Mouse (Mus musculus) heart, adult 2 months (tissue): ENCODE data around the gene Gm26620. TPM values are rescaled to one million over a fixed set of nuclear protein-coding genes. Genes with fewer than 3 reads are reported as not detected.

ENCODE experiments used
- DNase-seq, 2 experiments: peaks; one replicate each; pipeline ENCODE4 v3.0.0; 2021
- H3K27ac ChIP-seq: fragments of 200-600 bp; 2 replicates; pipeline ENCODE4 v1.8.1; 2022
- H3K27me3 ChIP-seq: fragments of 200-500 bp; 2 replicates; pipeline ENCODE4 v1.6.1; 2012; ENCODE audit warnings: mild to moderate bottlenecking, low read length, inconsistent platforms, mixed read lengths; ENCODE audit not compliant: control insufficient read depth, insufficient read depth
- H3K36me3 ChIP-seq: fragments of 200-500 bp; 2 replicates; pipeline ENCODE4 v1.6.1; 2012; ENCODE audit warnings: low read length, inconsistent platforms; ENCODE audit not compliant: control insufficient read depth, insufficient read depth
- H3K4me1 ChIP-seq: fragments of 200-500 bp; 2 replicates; pipeline ENCODE4 v1.6.1; 2011; ENCODE audit warnings: low read length; ENCODE audit not compliant: control insufficient read depth, insufficient read depth
- H3K4me3 ChIP-seq: fragments of 200-600 bp; 2 replicates; pipeline ENCODE4 v1.8.1; 2022
- H3K79me2 ChIP-seq: fragments of 200-500 bp; replicated peaks from 2 replicates; pipeline ENCODE4 v1.6.1; 2012; ENCODE audit warnings: mild to moderate bottlenecking, inconsistent platforms, low read length, moderate library complexity, mixed read lengths; ENCODE audit not compliant: control insufficient read depth, insufficient read depth
- H3K9ac ChIP-seq: fragments of 200-500 bp; 2 replicates; pipeline ENCODE4 v1.6.1; 2012; ENCODE audit warnings: low read depth, mild to moderate bottlenecking, control low read depth, inconsistent platforms, low read length, mixed read lengths
- CTCF ChIP-seq: fragments of 200-600 bp; IDR thresholded peaks from 2 replicates; pipeline ENCODE4 v1.8.1; 2022; ENCODE audit warnings: antibody characterized with exemption, mild to moderate bottlenecking, moderate library complexity
- EP300 ChIP-seq: fragments of 200-500 bp; IDR thresholded peaks from 2 replicates; pipeline ENCODE4 v1.6.1; 2011; ENCODE audit warnings: low read depth, low read length, control low read depth; ENCODE audit not compliant: insufficient read depth
- POLR2A ChIP-seq: fragments of 200-500 bp; IDR thresholded peaks from 2 replicates; pipeline ENCODE4 v1.6.1; 2011; ENCODE audit warnings: mild to moderate bottlenecking, low read depth, low read length, control low read depth; ENCODE audit not compliant: insufficient read depth
- WGBS: fragments of 180-500 bp; shearing (Covaris S2); methylation state at CpG from one replicate; pipeline ENCODE4 v1.1.7; 2018; 5-methylcytosine and 5-hydroxymethylcytosine counted together
- intact Hi-C: fragments of 180-260 bp; cut with DNase I; formaldehyde crosslinking; loops from one replicate; pipeline ENCODE4 v1.15.1; 2025
- polyA plus RNA-seq: library from polyadenylated mRNA; depleted of rRNA; stranded (reverse); fragments of >200 nt; gene quantifications from 2 replicates; pipeline ENCODE4 v1.2.3, GENCODE M21; 2012
- total RNA-seq, 2 experiments: library from RNA; stranded (reverse); gene quantifications; 2 replicates each; pipeline ENCODE4 v1.2.3; 2021

Gm26620 gene
- total and polyA plus RNA-seq, 3 experiments, result 0.52 to 0.61 TPM; not detected in 1

DNA sequence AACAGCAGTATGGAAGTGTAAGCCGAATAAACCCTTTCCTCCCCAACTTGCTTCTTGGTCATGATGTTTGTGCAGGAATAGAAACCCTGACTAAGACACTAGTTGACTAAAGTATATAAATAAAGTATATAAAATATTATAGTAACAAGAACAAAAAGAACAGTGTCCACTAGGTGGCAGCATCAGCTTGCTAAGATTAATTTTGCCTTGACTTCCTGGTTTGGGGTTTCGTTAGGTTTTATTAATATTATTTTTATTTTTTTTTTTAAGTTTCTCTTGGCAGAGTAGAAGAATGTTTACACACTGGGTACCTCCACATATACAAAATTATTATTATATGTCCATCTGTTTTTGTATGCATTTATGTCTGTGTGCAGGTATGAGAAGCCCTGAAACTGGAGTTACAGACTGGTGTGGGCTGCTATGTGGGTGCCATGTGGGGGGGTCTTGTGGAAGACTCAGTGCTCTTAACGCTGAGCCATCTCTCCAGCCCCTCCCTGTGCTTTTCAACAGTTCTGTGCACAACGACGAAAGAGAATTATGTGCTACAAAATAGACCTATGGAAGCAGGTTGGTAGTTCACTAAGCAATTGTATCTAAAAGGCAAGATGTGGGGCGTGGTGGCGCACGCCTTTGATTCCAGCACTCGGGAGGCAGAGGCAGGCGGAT lies 16.1 kb downstream of the Gm26620 start:
- Histone ChIP-seq H3K79me2 (no peaks in the 10 kb centered on the region), H3K27me3 (0 out of 2 replicates have a peak, but pooled peaks cover 1% of the 10 kb centered on the region), H3K27ac (no peak overlapping the region), H3K9ac (no peak overlapping the region), H3K4me3 (peak overlapping the region; percentile 19; the same call in 1 of the 2 replicates), H3K4me1 (no peaks in the 10 kb centered on the region; the same call in 1 of the 2 replicates), H3K36me3 (no peaks in the 10 kb centered on the region)
- 18% methylated on average over 10 of the region's 10 CpGs for WGBS
- TF ChIP-seq CTCF, result peak; percentile 79
- no peak for TF ChIP-seq EP300
- DNase-seq, result peak in 1 of 2 experiments; percentile 29
- intact Hi-C loops, result loop anchor here (1.0 kb wide), 2 partner anchors 91 to 95 kb away; no protein-coding TSS in a partner anchor

GRCm38 (mm10) chr1:170901536-170902238 lies 16.8 kb downstream of the Gm26620 start:
- TF ChIP-seq POLR2A (no peak), CTCF (peak; percentile 86)
- 33% methylated on average over 10 of the region's 10 CpGs for WGBS
- Histone ChIP-seq H3K79me2 (no peaks in the 10 kb centered on the region), H3K4me1 (no peaks in the 10 kb centered on the region; the same call in 1 of the 2 replicates), H3K27ac (no peak overlapping the region), H3K9ac (no peak overlapping the region), H3K27me3 (0 out of 2 replicates have a peak, but pooled peaks cover 1% of the 10 kb centered on the region), H3K4me3 (no peak overlapping the region), H3K36me3 (no peaks in the 10 kb centered on the region)
- DNase-seq, result peak; percentile 82 to 84
- intact Hi-C loops, result loop anchor here (1.0 kb wide), 2 partner anchors 91 to 95 kb away; no protein-coding TSS in a partner anchor

DNA sequence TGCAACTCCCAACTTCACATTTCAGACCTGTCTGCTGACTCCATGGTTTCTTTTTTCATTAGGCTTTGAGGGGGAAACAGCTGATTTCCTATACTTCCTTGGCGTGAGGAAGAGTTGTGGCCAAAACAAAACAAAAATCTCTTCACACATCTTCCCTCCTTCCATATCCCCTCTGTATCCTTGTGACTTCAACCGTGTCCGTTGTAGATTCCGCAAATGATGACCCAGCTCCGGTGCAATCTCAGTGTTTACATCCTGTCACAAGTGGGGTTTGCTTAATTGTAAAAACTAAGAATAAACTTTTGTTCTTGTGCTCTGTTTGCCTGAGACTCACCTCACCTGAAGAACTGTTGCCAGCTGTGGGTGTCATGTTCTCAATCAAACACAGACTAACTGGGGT lies 18.6 kb downstream of the Gm26620 start:
- no peak overlapping the region for H3K27ac ChIP-seq
- TF ChIP-seq EP300, result no peak
- TF ChIP-seq POLR2A, result no peak
- no peak for TF ChIP-seq CTCF
- H3K36me3 ChIP-seq, result no peaks in the 10 kb centered on the region
- intact Hi-C loops, result no loop called here
- no peaks in the 10 kb centered on the region for H3K79me2 ChIP-seq
- H3K4me3 ChIP-seq, result no peak overlapping the region
- H3K4me1 ChIP-seq, result no peaks in the 10 kb centered on the region; the same call in none of the 2 replicates
- 37% methylated on average over 5 of the region's 5 CpGs for WGBS
- H3K27me3 ChIP-seq, result peaks cover 10% of the 10 kb centered on the region
- no peak overlapping the region for H3K9ac ChIP-seq
- DNase-seq, result no peak

DNA sequence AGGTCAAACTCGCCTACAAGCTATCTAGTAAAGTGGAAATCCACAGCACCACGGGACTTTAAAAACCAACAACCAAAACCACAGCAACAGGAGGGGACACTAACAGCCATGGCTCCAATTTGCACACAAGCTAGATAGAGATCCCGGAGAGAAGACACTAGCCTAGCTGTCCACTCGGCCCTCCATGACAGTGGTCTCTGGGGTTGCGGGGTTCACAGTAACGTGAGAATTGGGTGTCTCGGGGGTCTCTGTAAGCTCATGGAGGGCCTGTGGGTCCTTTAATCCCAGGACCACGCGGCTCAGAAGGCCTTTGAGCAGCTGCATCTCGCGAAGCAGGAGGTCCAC lies 22.2 kb downstream of the Gm26620 start:
- intact Hi-C loops, result no loop called here
- Histone ChIP-seq H3K27me3 (peaks cover 11% of the 10 kb centered on the region), H3K4me3 (no peak overlapping the region), H3K9ac (no peak overlapping the region), H3K36me3 (no peaks in the 10 kb centered on the region), H3K27ac (no peak overlapping the region), H3K79me2 (no peaks in the 10 kb centered on the region), H3K4me1 (no peaks in the 10 kb centered on the region; the same call in 1 of the 2 replicates)
- WGBS, result 44% methylated on average over 11 of the region's 11 CpGs
- DNase-seq, result no peak
- TF ChIP-seq EP300 (no peak), CTCF (no peak), POLR2A (no peak)

- Histone ChIP-seq H3K36me3 (no peaks in the 10 kb centered on the region), H3K27ac (no peak overlapping the region), H3K4me1 (no peaks in the 10 kb centered on the region; the same call in 1 of the 2 replicates), H3K4me3 (peak overlapping the region; percentile 16; the same call in 1 of the 2 replicates), H3K27me3 (peaks cover 11% of the 10 kb centered on the region), H3K9ac (peak overlapping the region; percentile 39), H3K79me2 (no peaks in the 10 kb centered on the region)
- intact Hi-C loops, result no loop called here
- 3% methylated on average over 71 of the region's 71 CpGs for WGBS
- TF ChIP-seq POLR2A (no peak), CTCF (no peak), EP300 (no peak)
- peak; percentile 27 to 36 for DNase-seq
These were observed 22.8 kb downstream of the Gm26620 start for GRCm38 (mm10) chr1:170907456-170908191.
